Comparison of ENCODE assay signal across 11 mouse cellular contexts in genomic region chr19:10267953-10268352, GRCm38 (mm10). TPM values are rescaled to one million over a fixed set of nuclear protein-coding genes. Genes with fewer than 3 reads are reported as not detected.
DNase-seq lines count a peak whose midpoint lies in the region; ATAC-seq and TF ChIP-seq lines count a peak whose summit lies in the region.
"Had no signal": no experiment of that assay in that cellular context is flagged by ENCODE, and none has a peak within 500 bp of the region (broad histone marks: within the 10 kb centered on the region; RNA-seq: fewer than 3 reads in every experiment).

No protein-coding gene starts in this region.

- H3K4me1 ChIP-seq in ES-Bruce4 (ENCODE audit: control insufficient read depth, insufficient read depth, low read length), result peaks cover 9% of the 10 kb centered on the region
- H3K4me1 ChIP-seq in kidney, postnatal 0 days (replicated peaks; ENCODE audit: insufficient read depth, low read length), result peaks cover 16% of the 10 kb centered on the region
- H3K4me1 ChIP-seq in liver, embryonic 16.5 days (ENCODE audit: control insufficient read depth, low read depth, low read length), result peaks cover 4% of the 10 kb centered on the region; the same call in 1 of the 2 replicates
- no peaks in the 10 kb centered on the region for H3K4me1 ChIP-seq in forebrain, embryonic 14.5 days (ENCODE audit: control insufficient read depth, insufficient read depth, low read length)
- peaks cover 52% of the 10 kb centered on the region for H3K4me1 ChIP-seq in forebrain, embryonic 10.5 days

- WGBS in kidney, postnatal 0 days, result 81% methylated on average over 10 of the region's 10 CpGs
- 63% methylated on average over 10 of the region's 10 CpGs for WGBS in liver, embryonic 16.5 days (ENCODE audit: insufficient replicate concordance)
- WGBS in forebrain, embryonic 14.5 days, result 93% methylated on average over 10 of the region's 10 CpGs
- 92% methylated on average over 10 of the region's 10 CpGs for WGBS in forebrain, embryonic 10.5 days

- peak; percentile 69; the same call in 1 of the 2 replicates for TF ChIP-seq EP300 in ES-Bruce4 (IDR thresholded peaks at IDR 0.05; ENCODE audit: insufficient read depth, low read depth, low read length)

- no peak overlapping the region for H3K9ac ChIP-seq in ES-Bruce4 (ENCODE audit: low read depth, poor library complexity, severe bottlenecking)
- no peak overlapping the region for H3K9ac ChIP-seq in kidney, postnatal 0 days (ENCODE audit: low read depth, low read length)
- H3K9ac ChIP-seq in liver, embryonic 16.5 days (ENCODE audit: low read depth, low read length), result no peak overlapping the region
- no peak overlapping the region for H3K9ac ChIP-seq in forebrain, embryonic 14.5 days (ENCODE audit: low read length)
- H3K9ac ChIP-seq: heart, embryonic 12.5 days; hindbrain, embryonic 13.5 days had no signal

- no peak overlapping the region for H3K4me2 ChIP-seq in kidney, postnatal 0 days (ENCODE audit: low read length)
- no peak overlapping the region for H3K4me2 ChIP-seq in liver, embryonic 16.5 days (ENCODE audit: low read depth, low read length)
- no peak overlapping the region for H3K4me2 ChIP-seq in forebrain, embryonic 14.5 days (ENCODE audit: low read length)
- H3K4me2 ChIP-seq: heart, embryonic 12.5 days; hindbrain, embryonic 13.5 days had no signal

- peak; percentile 22 to 47 for DNase-seq in adrenal gland, adult (ENCODE audit: inconsistent age in 2 of 2, low spot score in 1 of 2)
- no peak for DNase-seq in adrenal gland, postnatal 4 days (ENCODE audit: low spot score in 2 of 2)
- DNase-seq in kidney, postnatal 0 days (ENCODE audit: low spot score), result no peak
- DNase-seq in embryo, embryonic 11 days, result no peak
- no peak for DNase-seq in forebrain, embryonic 14.5 days (ENCODE audit: low spot score)
- no peak for DNase-seq in forebrain, embryonic 10.5 days (ENCODE audit: extremely low spot score, low spot score)

- peak overlapping the region; percentile 90 for H3K27ac ChIP-seq in ES-Bruce4 (ENCODE audit: insufficient read depth, low read length)
- no peak overlapping the region for H3K27ac ChIP-seq in kidney, postnatal 0 days
- H3K27ac ChIP-seq in liver, embryonic 16.5 days (ENCODE audit: low read length), result no peak overlapping the region
- no peak overlapping the region for H3K27ac ChIP-seq in forebrain, embryonic 14.5 days (ENCODE audit: low read depth, low read length)
- no peak overlapping the region for H3K27ac ChIP-seq in forebrain, embryonic 10.5 days
- H3K27ac ChIP-seq: hindbrain, embryonic 13.5 days had no signal

- no peaks in the 10 kb centered on the region for H3K36me3 ChIP-seq in ES-Bruce4 (ENCODE audit: control insufficient read depth, insufficient read depth, low read length, poor library complexity, severe bottlenecking)
- H3K36me3 ChIP-seq in kidney, postnatal 0 days (ENCODE audit: insufficient read depth, low read length), result no peaks in the 10 kb centered on the region
- no peaks in the 10 kb centered on the region for H3K36me3 ChIP-seq in liver, embryonic 16.5 days (ENCODE audit: control insufficient read depth, insufficient read depth)
- no peaks in the 10 kb centered on the region for H3K36me3 ChIP-seq in forebrain, embryonic 14.5 days (ENCODE audit: control insufficient read depth, insufficient read depth, low read length)
- H3K36me3 ChIP-seq in forebrain, embryonic 10.5 days (replicated peaks), result no peaks in the 10 kb centered on the region
- H3K36me3 ChIP-seq: heart, embryonic 12.5 days; midbrain, embryonic 10.5 days had no signal

- no peaks in the 10 kb centered on the region for H3K27me3 ChIP-seq in ES-Bruce4 (ENCODE audit: control insufficient read depth, insufficient read depth, low read length, poor library complexity, severe bottlenecking)
- H3K27me3 ChIP-seq in kidney, postnatal 0 days (ENCODE audit: insufficient read depth, low read length), result no peaks in the 10 kb centered on the region
- no peaks in the 10 kb centered on the region for H3K27me3 ChIP-seq in liver, embryonic 16.5 days (ENCODE audit: control insufficient read depth, insufficient read depth, low read depth, low read length)
- no peaks in the 10 kb centered on the region for H3K27me3 ChIP-seq in forebrain, embryonic 14.5 days (replicated peaks; ENCODE audit: control insufficient read depth, insufficient read depth, low read length)
- H3K27me3 ChIP-seq in forebrain, embryonic 10.5 days (ENCODE audit: poor library complexity, severe bottlenecking), result peaks cover 41% of the 10 kb centered on the region

- no peak for TF ChIP-seq POLR2A in ES-Bruce4 (IDR thresholded peaks at IDR 0.05; ENCODE audit: insufficient read depth, low read length)

- ATAC-seq in kidney, postnatal 0 days (replicated peaks; ENCODE audit: low FRiP score, low read depth), result peak; percentile 70
- ATAC-seq in liver, embryonic 16.5 days (ENCODE audit: low read depth), result peak; percentile 80
- ATAC-seq in forebrain, embryonic 14.5 days, result no peak

- no peak overlapping the region for H3K4me3 ChIP-seq in ES-Bruce4 (ENCODE audit: low read depth, low read length)
- H3K4me3 ChIP-seq in kidney, postnatal 0 days (replicated peaks; ENCODE audit: low read depth, low read length), result no peak overlapping the region
- no peak overlapping the region for H3K4me3 ChIP-seq in liver, embryonic 16.5 days (ENCODE audit: low read depth, low read length)
- H3K4me3 ChIP-seq in forebrain, embryonic 14.5 days (ENCODE audit: low read depth, low read length), result no peak overlapping the region
- H3K4me3 ChIP-seq in forebrain, embryonic 10.5 days, result no peak overlapping the region
- H3K4me3 ChIP-seq: heart, embryonic 12.5 days; hindbrain, embryonic 13.5 days; midbrain, embryonic 10.5 days had no signal

- TF ChIP-seq CTCF in ES-Bruce4 (IDR thresholded peaks at IDR 0.05; ENCODE audit: low read depth, low read length), result no peak
- no peak for TF ChIP-seq CTCF in kidney, postnatal 0 days (IDR thresholded peaks at IDR 0.05; ENCODE audit: low read depth)

- H3K9me3 ChIP-seq in ES-Bruce4 (replicated peaks; ENCODE audit: control insufficient read depth, insufficient read depth, low read length, poor library complexity, severe bottlenecking), result no peaks in the 10 kb centered on the region
- no peaks in the 10 kb centered on the region for H3K9me3 ChIP-seq in kidney, postnatal 0 days (replicated peaks; ENCODE audit: low read length)
- no peaks in the 10 kb centered on the region for H3K9me3 ChIP-seq in liver, embryonic 16.5 days (replicated peaks; ENCODE audit: control insufficient read depth, low read length)
- no peaks in the 10 kb centered on the region for H3K9me3 ChIP-seq in forebrain, embryonic 14.5 days (replicated peaks; ENCODE audit: control insufficient read depth, low read length)
- no peaks in the 10 kb centered on the region for H3K9me3 ChIP-seq in forebrain, embryonic 10.5 days
- H3K9me3 ChIP-seq: heart, embryonic 12.5 days; hindbrain, embryonic 13.5 days; midbrain, embryonic 10.5 days had no signal

RNA-seq across cellular contexts. Expression of gene Myrf, which starts 27.4 kb away (rescaled TPM):
- 1 to 10 TPM; 6.2 to 9.1 TPM for total RNA-seq in adrenal gland, postnatal 4 days (2021)
- polyA plus RNA-seq in ES-Bruce4 (2011; ENCODE audit: insufficient read depth, insufficient read length, low read depth, missing spikeins), result 15.0 and 15.9 TPM in 2 replicates
- polyA plus RNA-seq in kidney, postnatal 0 days (2015; fragmentation: Nextera tagmentation; extraction: Ambion mirVana), result 1.2 and 1.5 TPM in 2 replicates
- polyA plus RNA-seq in liver, embryonic 16.5 days (2015; fragmentation: Nextera tagmentation; extraction: Ambion mirVana), result 3.1 and 3.9 TPM in 2 replicates
- polyA plus RNA-seq in forebrain, embryonic 14.5 days (2014; fragmentation: Nextera tagmentation; extraction: Ambion mirVana), result 0.20 and 0.40 TPM in 2 replicates
- 2.1 and 2.9 TPM in 2 replicates for polyA plus RNA-seq in forebrain, embryonic 10.5 days (2016; fragmentation: Nextera tagmentation; extraction: Ambion mirVana)

RNA-seq across cellular contexts. Expression of gene Dagla, which starts 36.7 kb away (rescaled TPM):
- 1 to 10 TPM; 5.2 to 6.4 TPM for total RNA-seq in adrenal gland, postnatal 4 days (2021)
- polyA plus RNA-seq in ES-Bruce4 (2011; ENCODE audit: insufficient read depth, insufficient read length, low read depth, missing spikeins), result 1.2 and 1.6 TPM in 2 replicates
- 2.0 and 2.2 TPM in 2 replicates for polyA plus RNA-seq in kidney, postnatal 0 days (2015; fragmentation: Nextera tagmentation; extraction: Ambion mirVana)
- 0.27 and 0.32 TPM in 2 replicates for polyA plus RNA-seq in liver, embryonic 16.5 days (2015; fragmentation: Nextera tagmentation; extraction: Ambion mirVana)
- polyA plus RNA-seq in forebrain, embryonic 14.5 days (2014; fragmentation: Nextera tagmentation; extraction: Ambion mirVana), result 3.6 and 5.8 TPM in 2 replicates
- 1.7 and 1.9 TPM in 2 replicates for polyA plus RNA-seq in forebrain, embryonic 10.5 days (2016; fragmentation: Nextera tagmentation; extraction: Ambion mirVana)

Comparison
In these comparisons a context has a peak if more than half of its experiments do, and no peak if none do; other contexts are left out.
1. DNase-seq: peak in adrenal gland, adult (2 of 2); none in adrenal gland, postnatal 4 days (0 of 2), kidney, postnatal 0 days (single experiment), embryo, embryonic 11 days (single experiment), forebrain, embryonic 14.5 days (single experiment) and forebrain, embryonic 10.5 days (single experiment).